Mouse (Mus musculus) right cerebral cortex, postnatal 10 days (tissue): ENCODE data around the gene Caprin2.
A peak's percentile ranks its signal among the peaks of the same experiment; 100 is the strongest.

Source experiments
- DNase-seq, 2 experiments: peaks; one replicate each; pipeline ENCODE4 v3.0.0; 2021; ENCODE audit warnings: low spot score in 2 of 2

The Caprin2 gene

GRCm38 (mm10) chr6:148841760-148842159 is 54.3 kb downstream of the Caprin2 start:
- no peak for DNase-seq

DNA sequence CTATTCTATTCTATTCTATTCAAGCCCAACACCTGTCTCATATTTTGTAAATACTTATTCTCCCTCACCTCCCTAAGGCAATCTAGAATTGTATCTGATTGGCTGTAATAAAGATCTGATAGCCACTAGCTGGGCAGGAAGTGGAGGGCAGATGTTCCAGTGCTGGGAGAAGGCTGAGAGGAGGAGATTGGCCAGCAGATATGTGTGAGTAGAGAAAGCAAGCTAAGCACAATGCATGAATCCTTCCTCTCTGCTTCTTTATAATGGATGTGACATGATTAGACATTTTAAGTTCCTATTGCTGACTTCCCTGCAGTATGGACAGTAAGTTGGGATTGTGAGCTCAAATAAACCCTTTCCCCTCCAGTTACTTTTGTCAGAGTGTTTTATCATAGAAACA is 57.6 kb downstream of the Caprin2 start:
- DNase-seq, result no peak

GRCm38 (mm10) chr6:148831728-148832121 is 64.3 kb downstream of the Caprin2 start:
- no peak for DNase-seq

GRCm38 (mm10) chr6:148830748-148831727 is 65.0 kb downstream of the Caprin2 start, which contains the start of gene Ipo8:
TSS of gene Ipo8 (minus strand) at chr6:148831467.
- peak; percentile 96 to 99 for DNase-seq

DNA sequence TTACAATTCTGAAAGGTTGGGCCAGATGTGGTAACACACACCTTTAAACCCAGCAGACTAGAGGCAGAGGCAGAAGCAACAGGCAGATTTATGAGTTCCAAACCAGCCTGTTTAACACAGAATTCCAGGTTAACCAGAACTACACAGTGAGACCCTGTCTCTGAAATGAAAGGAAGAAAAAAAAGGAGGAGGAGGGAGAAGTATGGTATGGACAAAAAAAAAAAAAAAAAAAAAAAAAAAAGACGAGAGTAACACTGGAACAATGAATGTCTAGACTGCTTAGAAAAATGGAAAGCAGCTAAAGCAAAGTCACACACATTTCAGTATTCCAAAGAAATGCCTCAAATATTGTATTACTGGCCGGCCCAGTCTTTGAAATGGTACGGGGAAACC is 65.7 kb downstream of the Caprin2 start:
- no peak for DNase-seq

GRCm38 (mm10) chr6:148826119-148826518 is 69.9 kb downstream of the Caprin2 start:
- DNase-seq, result peak in 1 of 2 experiments; percentile 28

DNA sequence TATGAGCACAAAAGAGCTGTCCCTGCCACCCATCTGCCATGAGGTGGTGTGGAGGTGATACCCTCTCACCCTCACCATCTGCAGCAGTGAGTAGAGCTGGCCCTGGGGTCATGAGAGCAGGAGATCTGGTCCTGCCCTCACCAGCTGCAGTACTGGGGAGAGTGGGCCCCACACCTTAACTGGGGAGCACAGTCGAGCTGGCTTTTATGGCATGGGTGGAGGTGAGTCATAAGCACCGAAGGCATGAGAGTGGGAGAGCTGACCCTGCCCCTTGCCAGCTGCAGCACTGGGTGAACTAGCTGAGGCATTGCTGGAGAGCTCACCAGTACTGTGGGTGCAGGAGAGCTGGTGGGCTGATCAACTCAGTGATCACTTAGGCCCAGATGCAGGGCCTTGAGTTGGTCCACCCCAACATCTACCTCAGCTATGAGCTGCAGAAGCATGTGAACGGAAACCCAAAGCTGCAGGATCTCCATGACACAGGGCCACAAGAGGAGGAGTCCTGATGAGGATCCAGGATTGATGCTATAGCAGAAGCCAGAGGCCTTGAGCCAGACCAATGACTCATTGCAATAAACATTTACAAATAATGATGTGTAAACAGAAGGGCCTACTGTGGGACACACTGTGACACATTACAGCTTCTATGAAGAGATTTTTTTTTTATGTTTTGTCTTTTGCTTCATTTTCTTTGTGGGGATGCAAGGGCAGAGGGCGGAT is 77.3 kb downstream of the Caprin2 start:
- no peak for DNase-seq

DNA sequence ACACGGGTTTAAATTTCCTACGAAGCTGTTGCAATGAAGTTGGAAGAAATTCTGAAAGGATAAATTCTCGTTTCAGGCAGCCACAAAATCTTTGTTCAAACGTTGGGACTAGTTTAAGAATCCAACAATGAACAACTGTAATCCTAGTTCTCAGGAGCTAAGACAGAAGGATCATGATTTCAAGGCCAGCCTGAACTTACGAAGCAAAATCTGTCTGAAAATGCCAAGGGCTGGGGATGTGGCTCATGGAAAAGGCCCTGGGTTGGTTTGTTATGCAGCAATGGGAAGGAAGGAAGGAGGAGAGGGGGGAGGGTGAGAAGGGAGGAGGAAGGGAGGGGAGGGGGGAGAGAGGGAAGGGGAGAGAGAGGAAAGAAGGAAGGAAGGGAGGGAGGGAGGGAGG is 79.3 kb downstream of the Caprin2 start:
- DNase-seq, result no peak

- DNase-seq, result no peak
Measured at GRCm38 (mm10) chr6:148811117-148811516, 84.9 kb downstream of the Caprin2 start.

- DNase-seq, result no peak
Measured at GRCm38 (mm10) chr6:148799773-148800172, 96.3 kb downstream of the Caprin2 start.

GRCm38 (mm10) chr6:148795145-148795544 is 100.9 kb downstream of the Caprin2 start:
- DNase-seq, result peak in 1 of 2 experiments; percentile 29
